Mouse (Mus musculus) sigmoid colon, adult 10 weeks (tissue): ENCODE measurements around the gene Mfsd2a. TPM values are rescaled to one million over a fixed set of nuclear protein-coding genes. Genes with fewer than 3 reads are reported as not detected.

Source experiments
- polyA plus RNA-seq: library from polyadenylated mRNA; stranded (reverse); fragments of 350-450 nt; fragmentation: Illumina TruSeq; extraction: RNeasy Lipid Tissue Mini Kit (QIAGEN cat#74804); gene quantifications from one replicate; pipeline ENCODE4 v1.2.3, GENCODE M21; 2014; ENCODE audit warnings: low read depth, low replicate concordance

Gene Mfsd2a
- polyA plus RNA-seq, result not detected

GRCm38 (mm10) chr4:122961100-122961567 lies at the start of gene Mfsd2a:
Gene Mfsd2a (minus strand): TSS chr4:122961188.

GRCm38 (mm10) chr4:122995404-122996220 lies 34.6 kb upstream of the Mfsd2a start, which contains the start of gene Mycl:
Gene Mycl (plus strand): TSS chr4:122995652.

Other genes with a start within 250 kb of the Mfsd2a start
- gene Ppt1, start 124.9 kb downstream of the Mfsd2a start, polyA plus RNA-seq, result 133 TPM
- 114 TPM for gene Cap1, start 75.1 kb downstream of the Mfsd2a start, polyA plus RNA-seq
- gene Mycl, start 34.5 kb upstream of the Mfsd2a start, polyA plus RNA-seq, result 3.4 TPM
- gene Trit1, start 55.4 kb upstream of the Mfsd2a start, polyA plus RNA-seq, result 14.5 TPM
- 4.5 TPM for gene Bmp8b, start 144.0 kb upstream of the Mfsd2a start, polyA plus RNA-seq
- not detected for gene Oxct2b, start 155.1 kb upstream of the Mfsd2a start, polyA plus RNA-seq
- gene Ppie, start 178.8 kb upstream of the Mfsd2a start, polyA plus RNA-seq, result 17.3 TPM
- 1.1 TPM for gene Hpcal4, start 222.0 kb upstream of the Mfsd2a start, polyA plus RNA-seq
- not detected for gene Nt5c1a, start 240.3 kb upstream of the Mfsd2a start, polyA plus RNA-seq